Mouse (Mus musculus) stomach, postnatal 0 days (tissue): ENCODE data around the gene Gm10972. TPM values are rescaled to one million over a fixed set of nuclear protein-coding genes. Genes with fewer than 3 reads are reported as not detected.
"Not testable (repeated sequence)": the region's sequence is repeated elsewhere in the genome, so short reads cannot be mapped to it uniquely, and the experiment has no call there.

Source experiments
- ATAC-seq: fragments of 200-750 bp; cut with Nextera tagmentation; 2 replicates; pipeline ENCODE4 v1.8.0; 2017; ENCODE audit not compliant: low FRiP score, low TSS enrichment
- DNase-seq: peaks from one replicate; pipeline ENCODE4 v3.0.0-alpha.2; 2016; ENCODE audit warnings: low spot score
- H3K27ac ChIP-seq: fragments of 300-500 bp; sonication (generic); replicated peaks from 2 replicates; pipeline ENCODE4 v1.5.1; 2014; ENCODE audit warnings: mild to moderate bottlenecking, control low read depth
- H3K27me3 ChIP-seq: fragments of 300-500 bp; sonication (generic); 2 replicates; pipeline ENCODE4 v1.6.1; 2014; ENCODE audit warnings: low read length; ENCODE audit not compliant: control insufficient read depth, insufficient read depth
- H3K36me3 ChIP-seq: fragments of 300-500 bp; sonication (generic); 2 replicates; pipeline ENCODE4 v1.6.1; 2014; ENCODE audit warnings: low read length, mixed read lengths; ENCODE audit not compliant: control insufficient read depth, insufficient read depth
- H3K4me1 ChIP-seq: fragments of 300-500 bp; sonication (generic); replicated peaks from 2 replicates; pipeline ENCODE4 v1.6.1; 2014; ENCODE audit warnings: antibody characterized with exemption; ENCODE audit not compliant: control insufficient read depth, insufficient read depth
- H3K4me2 ChIP-seq: fragments of 300-500 bp; sonication (generic); replicated peaks from 2 replicates; pipeline ENCODE4 v1.6.1; 2014; ENCODE audit warnings: low read depth, mild to moderate bottlenecking, control low read depth, moderate library complexity
- H3K4me3 ChIP-seq: fragments of 300-500 bp; sonication (generic); 2 replicates; pipeline ENCODE4 v1.5.1; 2014; ENCODE audit warnings: low read depth, low read length, control low read depth
- H3K9ac ChIP-seq: fragments of 300-500 bp; sonication (generic); 2 replicates; pipeline ENCODE4 v1.6.1; 2014; ENCODE audit warnings: mild to moderate bottlenecking, low read length, control low read depth, mixed read lengths
- H3K9me3 ChIP-seq: fragments of 300-500 bp; sonication (generic); 2 replicates; pipeline ENCODE4 v1.6.1; 2016; ENCODE audit warnings: low read length; ENCODE audit not compliant: control insufficient read depth
- CTCF ChIP-seq: IDR thresholded peaks from 2 replicates; pipeline ENCODE4 v1.5.1; 2016; ENCODE audit warnings: antibody characterized with exemption, low read depth, mild to moderate bottlenecking, moderate library complexity
- EP300 ChIP-seq: optimal IDR thresholded peaks from 2 replicates; pipeline ENCODE3; 2016; ENCODE audit warnings: antibody characterized with exemption
- WGBS: fragments of 180-500 bp; shearing (Covaris S2); extraction: QIAGEN DNeasy Blood & Tissue Kit; methylation state at CpG from one replicate; pipeline ENCODE4 v1.1.7; 2014; 5-methylcytosine and 5-hydroxymethylcytosine counted together
- polyA plus RNA-seq: library from polyadenylated mRNA; unstranded; fragments of >200 nt; fragmentation: Nextera tagmentation; extraction: Ambion mirVana; gene quantifications from 2 replicates; pipeline ENCODE4 v1.2.1, GENCODE M21; 2015

The Gm10972 gene
- not detected in 2 replicates for polyA plus RNA-seq

GRCm38 (mm10) chr3:94642495-94643162 lies at the start of gene Gm10972:
Gene Gm10972 (plus strand): TSS chr3:94643112.
- H3K4me1 ChIP-seq, H3K36me3 ChIP-seq, H3K4me2 ChIP-seq, ATAC-seq, H3K4me3 ChIP-seq, H3K9me3 ChIP-seq, DNase-seq, H3K9ac ChIP-seq, H3K27ac ChIP-seq, H3K27me3 ChIP-seq: not testable (repeated sequence)
- WGBS: 59% methylated on average over 2 of the region's 2 CpGs

- H3K27me3 ChIP-seq: no peaks in the 10 kb centered on the region
- no peak for ATAC-seq
- no peak overlapping the region for H3K9ac ChIP-seq
- no peaks in the 10 kb centered on the region for H3K4me1 ChIP-seq
- H3K4me3 ChIP-seq: no peak overlapping the region
- H3K4me2 ChIP-seq: no peak overlapping the region
- WGBS: 76% methylated on average over 6 of the region's 6 CpGs
- DNase-seq: no peak
- H3K9me3 ChIP-seq: no peaks in the 10 kb centered on the region
- H3K27ac ChIP-seq: no peak overlapping the region
- H3K36me3 ChIP-seq: no peaks in the 10 kb centered on the region
- TF ChIP-seq EP300 (no peak), CTCF (no peak)
These were observed 47.0 kb upstream of the Gm10972 start for GRCm38 (mm10) chr3:94595871-94596287.

GRCm38 (mm10) chr3:94597224-94597779 lies 45.6 kb upstream of the Gm10972 start:
- no peak for ATAC-seq
- H3K27me3 ChIP-seq: no peaks in the 10 kb centered on the region
- H3K27ac ChIP-seq: no peak overlapping the region
- H3K4me2 ChIP-seq: no peak overlapping the region
- no peak overlapping the region for H3K9ac ChIP-seq
- WGBS: 33% methylated on average over 3 of the region's 3 CpGs
- H3K4me1 ChIP-seq: no peaks in the 10 kb centered on the region
- H3K4me3 ChIP-seq: no peak overlapping the region
- DNase-seq: no peak
- no peak for TF ChIP-seq CTCF
- no peak for TF ChIP-seq EP300
- no peaks in the 10 kb centered on the region for H3K36me3 ChIP-seq
- H3K9me3 ChIP-seq: no peaks in the 10 kb centered on the region

GRCm38 (mm10) chr3:94601959-94602358 lies 41.0 kb upstream of the Gm10972 start:
- no peak overlapping the region for H3K4me2 ChIP-seq
- no peaks in the 10 kb centered on the region for H3K36me3 ChIP-seq
- TF ChIP-seq CTCF (peak; percentile 86), EP300 (no peak)
- WGBS: 3% methylated on average over 4 of the region's 4 CpGs
- H3K4me3 ChIP-seq: no peak overlapping the region
- H3K4me1 ChIP-seq: no peaks in the 10 kb centered on the region
- H3K27ac ChIP-seq: no peak overlapping the region
- H3K27me3 ChIP-seq: no peaks in the 10 kb centered on the region
- H3K9ac ChIP-seq: no peak overlapping the region
- peak; percentile 62 for DNase-seq
- no peaks in the 10 kb centered on the region for H3K9me3 ChIP-seq
- peak; percentile 53; the same call in 1 of the 2 replicates for ATAC-seq

GRCm38 (mm10) chr3:94609621-94610020 lies 33.3 kb upstream of the Gm10972 start:
- no peaks in the 10 kb centered on the region for H3K4me1 ChIP-seq
- no peak overlapping the region for H3K4me2 ChIP-seq
- DNase-seq: no peak
- no peaks in the 10 kb centered on the region for H3K36me3 ChIP-seq
- no peak for TF ChIP-seq CTCF
- no peak for TF ChIP-seq EP300
- no peak overlapping the region for H3K4me3 ChIP-seq
- no peak for ATAC-seq
- no peak overlapping the region for H3K9ac ChIP-seq
- H3K27ac ChIP-seq: no peak overlapping the region
- no peaks in the 10 kb centered on the region for H3K9me3 ChIP-seq
- no peaks in the 10 kb centered on the region for H3K27me3 ChIP-seq
- 89% methylated on average over 3 of the region's 3 CpGs for WGBS

- Histone ChIP-seq H3K27ac (no peak overlapping the region), H3K27me3 (no peaks in the 10 kb centered on the region), H3K4me3 (no peak overlapping the region), H3K9ac (no peak overlapping the region), H3K4me1 (no peaks in the 10 kb centered on the region), H3K4me2 (no peak overlapping the region), H3K36me3 (no peaks in the 10 kb centered on the region), H3K9me3 (no peaks in the 10 kb centered on the region)
- TF ChIP-seq CTCF: no peak
- TF ChIP-seq EP300: no peak
- DNase-seq (no peak), ATAC-seq (no peak)
- WGBS: 50% methylated on average over 2 of the region's 2 CpGs
These were observed 32.3 kb upstream of the Gm10972 start for GRCm38 (mm10) chr3:94610581-94610980.
